Mouse (Mus musculus): Measurements from ENCODE around the gene Pomc. TPM values are rescaled to one million over a fixed set of nuclear protein-coding genes. Genes with fewer than 3 reads are reported as not detected.

Pomc gene
- polyA plus RNA-seq, 1 experiment from 2014 or later = 4.5 TPM

DNA sequence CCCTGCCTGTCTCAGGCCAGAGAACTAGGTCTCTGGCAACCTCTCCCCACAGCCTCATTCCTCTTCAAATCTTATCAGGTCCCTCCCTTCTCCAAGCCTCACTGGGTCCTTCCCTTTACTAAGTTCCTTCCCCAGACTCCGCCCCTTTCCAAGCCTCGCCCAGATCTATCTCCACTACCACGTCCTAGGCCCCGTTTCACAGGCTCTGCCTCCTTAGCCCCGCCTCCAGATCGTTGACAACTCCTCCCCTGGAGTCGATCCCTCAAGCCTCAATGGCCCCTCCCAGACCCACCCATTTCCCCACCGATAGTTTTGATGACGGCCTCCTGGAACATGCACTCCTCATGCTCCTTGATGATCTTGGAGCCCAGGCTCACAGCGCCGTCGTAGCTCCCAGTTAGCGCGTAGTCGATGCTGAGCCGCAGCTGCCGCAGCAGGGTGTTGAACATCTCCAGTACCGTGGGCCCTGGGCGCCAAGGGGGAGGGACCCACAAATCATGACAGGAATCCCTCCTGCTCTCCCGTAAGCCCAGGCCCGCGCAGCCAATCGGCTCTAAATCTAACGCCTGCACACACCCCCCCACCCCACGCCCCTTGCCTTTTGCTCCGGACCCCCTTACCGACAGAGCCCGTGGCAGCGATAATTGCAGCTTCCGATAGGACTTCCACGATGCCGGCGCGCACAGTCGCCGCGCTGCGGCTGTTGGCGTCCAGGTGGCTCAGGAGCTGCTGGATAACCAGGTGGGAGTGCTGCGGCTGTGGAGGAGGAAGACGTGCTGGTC is 26.8 kb downstream of the Pomc start:
- peak overlapping the region; percentile 53 for H3K9ac ChIP-seq (replicated peaks; ENCODE audit: low read length)
- H3K27me3 ChIP-seq (ENCODE audit: control insufficient read depth, insufficient read depth, low read length) = no peaks in the 10 kb centered on the region
- under 1% methylated on average over 41 of the region's 41 CpGs for WGBS
- H3K9me3 ChIP-seq (ENCODE audit: control insufficient read depth, low read length) = no peaks in the 10 kb centered on the region
- peaks cover 3% of the 10 kb centered on the region; the same call in 1 of the 2 replicates for H3K4me1 ChIP-seq (ENCODE audit: control insufficient read depth, insufficient read depth, low read length)
- peaks cover 44% of the 10 kb centered on the region for H3K36me3 ChIP-seq (ENCODE audit: control insufficient read depth, insufficient read depth, low read length)
- ATAC-seq (ENCODE audit: low FRiP score, low TSS enrichment) (peak; percentile 67), DNase-seq (peak; percentile 80)
- H3K4me3 ChIP-seq (replicated peaks; ENCODE audit: low read depth, low read length) = peak overlapping the region; percentile 31
- H3K27ac ChIP-seq (replicated peaks; ENCODE audit: low read depth, low read length) = peak overlapping the region; percentile 1; the same call in 1 of the 2 replicates
- peak overlapping the region; percentile 67 for H3K4me2 ChIP-seq (ENCODE audit: low read length)

DNA sequence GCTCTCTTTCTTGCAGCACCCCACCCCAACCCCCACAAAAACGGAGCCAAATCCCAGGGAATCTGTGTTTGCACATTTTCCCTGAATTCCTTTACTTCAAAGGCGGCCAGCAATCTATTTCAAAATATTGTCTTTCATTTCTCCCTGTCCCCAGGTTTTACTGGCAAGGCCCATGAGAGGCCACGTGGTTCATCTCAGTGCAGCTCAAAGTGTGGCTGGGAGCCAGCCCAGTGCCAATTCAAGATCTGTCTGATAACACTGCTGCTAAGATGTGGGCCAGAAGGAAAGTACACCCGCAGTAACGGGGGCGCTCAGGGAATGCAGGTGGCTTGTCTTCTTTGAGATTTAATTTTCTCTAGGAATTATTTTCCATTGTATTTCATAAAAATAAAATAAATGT is 27.5 kb downstream of the Pomc start:
- H3K4me3 ChIP-seq (replicated peaks; ENCODE audit: low read depth, low read length) = peak overlapping the region; percentile 31
- 0 out of 2 replicates have a peak overlapping the region, but pooled peaks have one; percentile 1 for H3K27ac ChIP-seq (replicated peaks; ENCODE audit: low read depth, low read length)
- WGBS = 29% methylated on average over 6 of the region's 6 CpGs
- peak overlapping the region; percentile 53; the same call in 1 of the 2 replicates for H3K9ac ChIP-seq (replicated peaks; ENCODE audit: low read length)
- H3K4me1 ChIP-seq (ENCODE audit: control insufficient read depth, insufficient read depth, low read length) = peaks cover 3% of the 10 kb centered on the region; the same call in 1 of the 2 replicates
- peaks cover 37% of the 10 kb centered on the region for H3K36me3 ChIP-seq (ENCODE audit: control insufficient read depth, insufficient read depth, low read length)
- no peaks in the 10 kb centered on the region for H3K27me3 ChIP-seq (ENCODE audit: control insufficient read depth, insufficient read depth, low read length)
- H3K4me2 ChIP-seq (ENCODE audit: low read length) = peak overlapping the region; percentile 67
- H3K9me3 ChIP-seq (ENCODE audit: control insufficient read depth, low read length) = no peaks in the 10 kb centered on the region
- peak; percentile 68 for DNase-seq
- no peak for ATAC-seq (ENCODE audit: low FRiP score, low TSS enrichment)

DNA sequence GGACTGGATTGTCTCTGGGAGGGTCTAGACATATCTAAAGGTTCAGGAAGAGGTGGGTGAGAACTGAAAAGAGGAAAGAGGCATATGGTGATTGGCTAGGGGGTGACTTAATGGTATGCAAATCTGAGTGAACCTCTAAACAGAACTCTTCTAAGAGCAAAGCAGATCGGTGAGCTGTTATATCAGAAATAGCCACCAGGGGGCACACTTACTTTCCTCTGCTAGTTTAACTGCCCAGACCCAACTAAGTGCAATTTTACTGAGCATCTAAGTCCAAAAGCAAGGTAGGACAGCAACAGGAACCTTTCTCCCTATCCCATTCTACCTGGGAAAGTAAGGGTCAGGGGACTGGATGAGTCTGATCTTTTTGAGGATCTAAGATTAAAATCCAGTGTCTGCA is 29.0 kb downstream of the Pomc start:
- H3K4me1 ChIP-seq (ENCODE audit: control insufficient read depth, insufficient read depth, low read length) = peaks cover 3% of the 10 kb centered on the region; the same call in 1 of the 2 replicates
- peaks cover 22% of the 10 kb centered on the region for H3K36me3 ChIP-seq (ENCODE audit: control insufficient read depth, insufficient read depth, low read length)
- no peaks in the 10 kb centered on the region for H3K9me3 ChIP-seq (ENCODE audit: control insufficient read depth, low read length)
- no peak overlapping the region for H3K4me3 ChIP-seq (replicated peaks; ENCODE audit: low read depth, low read length)
- no peak overlapping the region for H3K4me2 ChIP-seq (ENCODE audit: low read length)
- WGBS = 4% methylated on average over 1 of the region's 1 CpGs
- H3K27ac ChIP-seq (replicated peaks; ENCODE audit: low read depth, low read length) = no peak overlapping the region
- H3K9ac ChIP-seq (replicated peaks; ENCODE audit: low read length) = no peak overlapping the region
- no peaks in the 10 kb centered on the region for H3K27me3 ChIP-seq (ENCODE audit: control insufficient read depth, insufficient read depth, low read length)
- DNase-seq (peak; percentile 92), ATAC-seq (ENCODE audit: low FRiP score, low TSS enrichment) (no peak)

DNA sequence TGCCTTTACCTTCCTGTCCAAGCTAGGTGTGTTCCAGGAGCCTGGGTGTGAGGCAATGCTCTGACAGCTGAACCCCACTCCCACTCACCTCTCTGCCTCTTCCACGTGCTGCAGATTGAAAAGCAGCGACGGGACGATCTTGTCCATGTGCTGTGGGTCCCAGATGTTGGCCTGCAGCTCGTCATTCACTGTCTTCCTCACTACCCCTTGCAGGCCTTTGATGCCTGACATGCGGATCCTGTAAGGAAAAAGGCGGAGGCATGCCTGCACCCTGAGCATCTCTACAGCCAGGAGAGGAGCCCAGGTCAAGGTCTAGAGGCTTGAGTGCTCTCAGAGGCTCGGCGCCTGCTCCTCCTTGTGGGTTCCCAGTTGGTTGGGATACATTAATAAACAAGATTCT is 29.7 kb downstream of the Pomc start:
- Histone ChIP-seq H3K27me3 (ENCODE audit: control insufficient read depth, insufficient read depth, low read length) (no peaks in the 10 kb centered on the region), H3K36me3 (ENCODE audit: control insufficient read depth, insufficient read depth, low read length) (peaks cover 15% of the 10 kb centered on the region), H3K4me3 (replicated peaks; ENCODE audit: low read depth, low read length) (no peak overlapping the region), H3K9me3 (ENCODE audit: control insufficient read depth, low read length) (no peaks in the 10 kb centered on the region), H3K4me1 (ENCODE audit: control insufficient read depth, insufficient read depth, low read length) (peaks cover 3% of the 10 kb centered on the region; the same call in 1 of the 2 replicates), H3K4me2 (ENCODE audit: low read length) (no peak overlapping the region), H3K27ac (replicated peaks; ENCODE audit: low read depth, low read length) (no peak overlapping the region), H3K9ac (replicated peaks; ENCODE audit: low read length) (no peak overlapping the region)
- WGBS = 90% methylated on average over 9 of the region's 9 CpGs
- DNase-seq (no peak), ATAC-seq (ENCODE audit: low FRiP score, low TSS enrichment) (no peak)

DNA sequence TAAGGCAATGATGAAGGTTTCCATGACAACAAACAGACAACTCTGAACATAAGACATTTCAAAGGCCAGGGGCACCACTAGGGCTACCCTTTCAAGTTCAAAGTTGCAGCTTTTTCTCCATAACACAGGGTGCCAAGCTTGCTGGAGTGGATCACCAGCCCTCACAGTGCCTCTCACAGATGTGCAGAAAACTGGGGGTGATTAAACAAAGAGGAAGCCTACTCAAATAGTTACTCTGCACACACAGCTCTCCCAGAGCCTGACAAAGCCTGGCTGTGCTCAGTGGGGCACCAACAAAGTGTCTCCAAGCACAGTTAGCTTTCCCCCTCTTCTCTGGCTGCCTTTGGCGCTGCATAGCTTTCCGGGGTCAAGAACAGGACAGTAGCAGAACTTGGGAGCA is 35.2 kb downstream of the Pomc start:
- Histone ChIP-seq H3K36me3 (ENCODE audit: control insufficient read depth, insufficient read depth, low read length) (peaks cover 27% of the 10 kb centered on the region), H3K4me3 (replicated peaks; ENCODE audit: low read depth, low read length) (no peak overlapping the region), H3K4me1 (ENCODE audit: control insufficient read depth, insufficient read depth, low read length) (no peaks in the 10 kb centered on the region), H3K9me3 (ENCODE audit: control insufficient read depth, low read length) (no peaks in the 10 kb centered on the region), H3K4me2 (ENCODE audit: low read length) (no peak overlapping the region), H3K27ac (replicated peaks; ENCODE audit: low read depth, low read length) (no peak overlapping the region; the same call in 1 of the 2 replicates), H3K9ac (replicated peaks; ENCODE audit: low read length) (no peak overlapping the region), H3K27me3 (ENCODE audit: control insufficient read depth, insufficient read depth, low read length) (no peaks in the 10 kb centered on the region)
- WGBS = 48% methylated on average over 2 of the region's 2 CpGs
- DNase-seq = no peak
- no peak for ATAC-seq (ENCODE audit: low FRiP score, low TSS enrichment)

DNA sequence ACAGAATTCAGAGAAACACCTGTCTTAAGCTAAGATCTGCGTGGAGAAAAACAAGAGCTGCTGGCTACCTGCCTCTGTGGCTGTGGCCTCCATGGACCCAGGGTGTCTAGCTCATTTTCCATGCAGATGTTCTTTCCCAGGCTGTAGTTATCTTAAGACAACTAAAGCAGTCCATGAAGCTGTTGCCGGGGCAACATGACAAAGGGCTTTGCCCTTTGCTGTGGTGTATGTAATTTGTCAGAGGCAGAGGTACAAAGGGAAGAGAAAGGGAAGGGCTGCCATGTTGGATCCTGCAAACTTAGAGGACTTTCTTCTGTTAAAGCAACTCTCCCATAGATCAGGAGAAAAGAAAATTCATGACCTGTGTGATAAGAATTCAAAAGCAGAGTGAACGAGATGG is 36.3 kb downstream of the Pomc start:
- DNase-seq = no peak
- 78% methylated on average over 3 of the region's 3 CpGs for WGBS
- H3K27me3 ChIP-seq (ENCODE audit: control insufficient read depth, insufficient read depth, low read length) = no peaks in the 10 kb centered on the region

DNA sequence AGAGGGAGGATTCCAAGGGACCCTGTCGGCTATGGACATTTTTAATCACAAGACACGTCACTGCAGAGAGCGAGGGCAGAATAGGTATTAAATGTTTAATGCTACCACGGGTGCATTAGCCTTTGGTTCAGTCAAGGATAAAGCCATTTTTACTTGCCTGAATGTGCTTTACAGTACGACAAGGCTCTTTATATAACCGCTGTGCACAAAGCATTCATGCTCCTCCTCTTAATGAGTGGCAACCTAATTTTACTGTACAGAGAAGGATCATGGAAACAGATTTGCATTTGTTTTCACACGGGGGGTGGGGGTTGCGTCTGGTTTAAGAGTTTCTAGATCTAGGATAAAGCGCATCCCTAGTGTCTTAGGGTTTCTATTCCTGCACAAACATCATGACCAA is 42.0 kb downstream of the Pomc start:
- no peak overlapping the region for H3K4me2 ChIP-seq (ENCODE audit: low read length)
- H3K9me3 ChIP-seq (ENCODE audit: control insufficient read depth, low read length) = no peaks in the 10 kb centered on the region
- peaks cover 23% of the 10 kb centered on the region for H3K36me3 ChIP-seq (ENCODE audit: control insufficient read depth, insufficient read depth, low read length)
- DNase-seq (no peak), ATAC-seq (ENCODE audit: low FRiP score, low TSS enrichment) (no peak)
- H3K4me1 ChIP-seq (ENCODE audit: control insufficient read depth, insufficient read depth, low read length) = no peaks in the 10 kb centered on the region
- WGBS = 77% methylated on average over 9 of the region's 9 CpGs
- no peak overlapping the region for H3K4me3 ChIP-seq (replicated peaks; ENCODE audit: low read depth, low read length)
- H3K27ac ChIP-seq (replicated peaks; ENCODE audit: low read depth, low read length) = no peak overlapping the region
- no peak overlapping the region for H3K9ac ChIP-seq (replicated peaks; ENCODE audit: low read length)
- no peaks in the 10 kb centered on the region for H3K27me3 ChIP-seq (ENCODE audit: control insufficient read depth, insufficient read depth, low read length)

More for the DNA sequence above, 36.3 kb downstream of the Pomc start:
- Histone ChIP-seq H3K9me3 (ENCODE audit: control insufficient read depth, low read length) (no peaks in the 10 kb centered on the region), H3K4me1 (ENCODE audit: control insufficient read depth, insufficient read depth, low read length) (no peaks in the 10 kb centered on the region), H3K36me3 (ENCODE audit: control insufficient read depth, insufficient read depth, low read length) (peaks cover 23% of the 10 kb centered on the region; the same call in 1 of the 2 replicates), H3K4me3 (replicated peaks; ENCODE audit: low read depth, low read length) (no peak overlapping the region), H3K27ac (replicated peaks; ENCODE audit: low read depth, low read length) (no peak overlapping the region), H3K4me2 (ENCODE audit: low read length) (no peak overlapping the region), H3K9ac (replicated peaks; ENCODE audit: low read length) (no peak overlapping the region)
- ATAC-seq (ENCODE audit: low FRiP score, low TSS enrichment) = no peak

DNA sequence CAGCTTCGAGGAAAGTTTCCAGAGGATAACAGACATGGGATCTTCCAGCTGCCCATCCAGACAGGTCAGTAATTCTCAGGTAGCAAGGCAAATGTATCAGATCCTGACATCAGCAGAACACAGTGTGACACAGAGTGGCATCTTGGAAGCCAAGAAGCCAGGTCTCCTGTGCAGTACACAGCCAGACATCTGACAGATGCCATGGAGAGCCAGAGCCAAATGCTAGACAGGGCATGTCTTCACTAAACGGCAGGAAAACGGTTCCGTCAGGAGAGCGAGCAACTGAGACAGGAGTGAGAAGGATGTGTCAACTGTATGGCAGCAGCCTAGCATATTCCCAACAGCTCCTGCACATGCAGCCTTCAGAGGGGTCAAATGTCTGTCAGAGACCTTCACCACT is 45.7 kb downstream of the Pomc start:
- Histone ChIP-seq H3K4me3 (replicated peaks; ENCODE audit: low read depth, low read length) (no peak overlapping the region), H3K27ac (replicated peaks; ENCODE audit: low read depth, low read length) (no peak overlapping the region), H3K9me3 (ENCODE audit: control insufficient read depth, low read length) (no peaks in the 10 kb centered on the region), H3K27me3 (ENCODE audit: control insufficient read depth, insufficient read depth, low read length) (no peaks in the 10 kb centered on the region), H3K4me1 (ENCODE audit: control insufficient read depth, insufficient read depth, low read length) (no peaks in the 10 kb centered on the region), H3K4me2 (ENCODE audit: low read length) (no peak overlapping the region), H3K9ac (replicated peaks; ENCODE audit: low read length) (no peak overlapping the region), H3K36me3 (ENCODE audit: control insufficient read depth, insufficient read depth, low read length) (peaks cover 12% of the 10 kb centered on the region)
- WGBS = 96% methylated on average over 5 of the region's 5 CpGs
- ATAC-seq (ENCODE audit: low FRiP score, low TSS enrichment) (no peak), DNase-seq (no peak)

DNA sequence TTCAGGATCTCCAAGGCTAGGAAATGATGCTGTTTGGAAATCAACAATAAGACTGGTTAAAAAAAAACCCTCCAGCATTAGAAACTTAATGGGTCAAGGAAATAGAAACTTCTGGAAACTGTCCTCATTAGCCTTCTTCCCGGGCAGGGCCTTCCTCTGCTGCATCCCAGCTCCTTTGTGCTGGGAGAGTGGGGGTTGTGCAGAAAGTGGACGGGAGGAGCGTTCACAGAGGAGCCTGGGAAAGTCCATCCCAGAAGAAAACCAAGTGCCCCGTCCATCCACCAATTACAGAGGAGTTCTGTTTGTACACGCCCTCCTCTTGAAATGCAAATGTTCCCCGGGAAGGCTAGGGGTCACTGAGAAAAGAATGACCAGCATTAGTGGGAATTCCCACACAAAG is 49.9 kb downstream of the Pomc start:
- Histone ChIP-seq H3K9me3 (ENCODE audit: control insufficient read depth, low read length) (no peaks in the 10 kb centered on the region), H3K4me2 (ENCODE audit: low read length) (no peak overlapping the region), H3K9ac (replicated peaks; ENCODE audit: low read length) (no peak overlapping the region), H3K27me3 (ENCODE audit: control insufficient read depth, insufficient read depth, low read length) (no peaks in the 10 kb centered on the region), H3K36me3 (ENCODE audit: control insufficient read depth, insufficient read depth, low read length) (peaks cover 4% of the 10 kb centered on the region), H3K4me3 (replicated peaks; ENCODE audit: low read depth, low read length) (no peak overlapping the region), H3K4me1 (ENCODE audit: control insufficient read depth, insufficient read depth, low read length) (peaks cover 11% of the 10 kb centered on the region), H3K27ac (replicated peaks; ENCODE audit: low read depth, low read length) (no peak overlapping the region)
- 12% methylated on average over 6 of the region's 6 CpGs for WGBS
- DNase-seq (no peak), ATAC-seq (ENCODE audit: low FRiP score, low TSS enrichment) (no peak)

Measured in midbrain, embryonic 14.5 days (tissue).